Mouse (Mus musculus) layer of hippocampus, postnatal 14 days (tissue): ENCODE data around the gene Alkbh2. TPM values are rescaled to one million over a fixed set of nuclear protein-coding genes. Genes with fewer than 3 reads are reported as not detected.

ENCODE experiments used
- DNase-seq, 2 experiments: peaks; one replicate each; pipeline ENCODE4 v3.0.0; 2021 to 2022; ENCODE audit warnings: low spot score in 2 of 2, mixed read lengths in 1 of 2
- total RNA-seq, 2 experiments: library from RNA; stranded (reverse); gene quantifications; 2 replicates each; pipeline ENCODE4 v1.2.3; 2021

Gene Alkbh2
- total RNA-seq, 2 experiments from 2014 or later = 3.5 to 5.6 TPM

DNA sequence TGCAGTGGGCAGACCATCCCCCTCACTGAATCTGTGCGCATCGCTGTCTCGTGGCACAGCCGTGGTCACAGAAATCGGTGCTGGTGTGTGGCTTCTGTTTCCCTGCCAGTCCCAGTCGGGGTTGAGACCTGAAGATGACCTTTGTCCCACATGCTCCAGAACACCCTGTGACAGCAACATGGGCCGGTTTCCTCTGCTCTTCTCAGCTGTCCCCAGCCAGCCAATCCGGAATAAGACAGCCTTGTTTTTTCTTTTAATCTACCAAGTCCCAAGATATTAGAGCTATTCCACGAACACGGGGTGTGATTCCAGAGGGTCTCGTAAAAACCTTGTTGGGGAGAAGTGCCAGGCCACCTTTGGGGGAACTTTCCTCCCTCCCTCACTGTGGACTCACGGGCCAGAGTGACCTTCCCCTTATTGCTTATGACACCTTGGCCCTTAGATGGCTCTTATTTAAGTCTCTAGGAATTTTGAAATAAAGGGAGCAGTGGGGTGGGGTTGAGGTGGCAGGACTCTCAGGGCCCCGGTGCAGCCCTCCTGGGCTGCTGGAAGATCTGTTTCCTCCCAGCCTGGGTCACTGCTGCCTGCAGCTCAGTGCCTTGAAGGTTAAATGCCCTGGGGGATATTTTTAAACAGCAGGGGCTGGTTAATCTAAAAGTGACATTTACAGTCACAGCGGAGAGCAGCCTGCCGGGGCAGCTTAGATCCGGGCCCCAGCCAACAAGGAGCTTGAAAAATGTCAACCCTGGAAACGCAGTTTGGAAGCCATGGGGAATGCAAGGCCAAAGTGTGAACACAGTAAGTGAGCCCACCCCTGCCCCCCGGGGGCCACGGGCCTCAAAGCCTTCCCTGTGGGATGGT lies 18.2 kb upstream of the Alkbh2 start, which contains the start of gene Acacb:
Gene Acacb, plus strand, starts transcription at position 508 of the 861 bp plus-strand sequence.
- no peak for DNase-seq

GRCm38 (mm10) chr5:114139175-114139574 lies 11.2 kb upstream of the Alkbh2 start:
- DNase-seq = peak; percentile 62 to 85

GRCm38 (mm10) chr5:114138277-114139164 lies 10.5 kb upstream of the Alkbh2 start:
- no peak for DNase-seq

DNA sequence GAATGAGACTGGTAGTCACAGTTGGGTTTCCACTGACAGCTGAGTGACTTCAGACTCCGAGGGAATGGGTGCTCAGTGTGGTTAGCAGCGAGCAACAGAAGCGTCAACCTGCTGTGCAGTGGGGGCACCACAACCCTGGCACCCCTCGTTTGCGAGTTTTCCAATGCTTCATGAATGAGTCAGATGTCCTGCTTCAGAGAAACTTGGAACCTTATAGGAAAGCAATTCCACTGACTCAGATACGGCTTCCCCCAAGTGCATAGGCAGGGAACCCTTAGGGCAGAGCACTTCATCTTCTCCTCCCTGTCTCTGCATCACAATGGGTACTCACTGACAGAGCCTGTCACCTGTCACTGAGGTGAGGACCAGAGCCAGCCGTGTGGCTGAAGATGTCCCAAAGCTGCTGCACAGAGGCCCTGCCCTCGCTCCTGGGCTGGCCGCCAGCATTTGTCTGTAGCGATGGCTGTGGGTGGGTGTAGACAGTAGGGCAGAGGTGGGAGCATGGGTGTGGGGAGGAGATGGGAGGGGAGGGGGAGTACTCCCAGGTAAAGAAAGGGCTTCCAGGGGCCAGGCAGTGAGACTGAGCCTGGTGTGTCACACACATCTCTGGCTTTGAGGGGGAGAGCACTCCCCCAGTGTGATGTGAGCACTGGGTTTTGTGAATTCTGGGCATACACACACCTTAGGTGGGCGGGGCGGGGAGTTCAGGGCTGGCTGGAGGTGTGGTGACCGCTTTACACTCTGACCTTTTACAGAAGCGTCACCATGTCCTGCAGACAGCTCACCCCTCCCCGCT lies 9.7 kb upstream of the Alkbh2 start:
- no peak for DNase-seq

- no peak for DNase-seq
Measured at GRCm38 (mm10) chr5:114135516-114135915, 7.5 kb upstream of the Alkbh2 start.

DNA sequence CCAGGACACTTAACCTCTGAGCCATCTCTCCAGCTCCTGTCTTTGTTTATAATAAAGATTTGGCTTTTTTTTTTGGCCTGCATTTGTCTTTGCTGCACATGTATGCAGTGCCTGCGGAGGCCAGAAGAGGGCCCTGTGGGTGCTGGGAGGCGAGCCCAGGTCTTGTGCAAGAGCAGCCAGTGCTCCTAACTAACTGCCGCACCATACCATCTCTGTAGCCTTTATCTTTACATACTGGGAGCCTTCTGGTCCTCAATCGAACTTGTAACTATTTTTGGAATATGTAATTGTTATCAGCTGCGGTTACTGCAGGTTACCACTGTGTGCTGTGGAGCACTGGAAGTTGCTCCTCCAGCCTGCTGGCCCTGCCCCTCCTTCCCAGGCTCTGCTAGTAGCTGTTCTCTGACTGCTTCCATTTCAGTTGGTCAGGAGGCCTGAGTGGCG lies 6.1 kb upstream of the Alkbh2 start:
- DNase-seq = peak; percentile 35 to 47

- no peak for DNase-seq
Measured at GRCm38 (mm10) chr5:114132841-114133240, 4.8 kb upstream of the Alkbh2 start.

GRCm38 (mm10) chr5:114131521-114131840 lies 3.5 kb upstream of the Alkbh2 start:
- DNase-seq = peak in 1 of 2 experiments; percentile 20

GRCm38 (mm10) chr5:114130698-114131520 lies 2.9 kb upstream of the Alkbh2 start:
- peak; percentile 93 to 95 for DNase-seq

GRCm38 (mm10) chr5:114130211-114130605 lies 2.2 kb upstream of the Alkbh2 start, which contains the start of gene Ung:
Ung (plus strand) TSS chr5:114130386.
- peak in 1 of 2 experiments; percentile 30 for DNase-seq

DNA sequence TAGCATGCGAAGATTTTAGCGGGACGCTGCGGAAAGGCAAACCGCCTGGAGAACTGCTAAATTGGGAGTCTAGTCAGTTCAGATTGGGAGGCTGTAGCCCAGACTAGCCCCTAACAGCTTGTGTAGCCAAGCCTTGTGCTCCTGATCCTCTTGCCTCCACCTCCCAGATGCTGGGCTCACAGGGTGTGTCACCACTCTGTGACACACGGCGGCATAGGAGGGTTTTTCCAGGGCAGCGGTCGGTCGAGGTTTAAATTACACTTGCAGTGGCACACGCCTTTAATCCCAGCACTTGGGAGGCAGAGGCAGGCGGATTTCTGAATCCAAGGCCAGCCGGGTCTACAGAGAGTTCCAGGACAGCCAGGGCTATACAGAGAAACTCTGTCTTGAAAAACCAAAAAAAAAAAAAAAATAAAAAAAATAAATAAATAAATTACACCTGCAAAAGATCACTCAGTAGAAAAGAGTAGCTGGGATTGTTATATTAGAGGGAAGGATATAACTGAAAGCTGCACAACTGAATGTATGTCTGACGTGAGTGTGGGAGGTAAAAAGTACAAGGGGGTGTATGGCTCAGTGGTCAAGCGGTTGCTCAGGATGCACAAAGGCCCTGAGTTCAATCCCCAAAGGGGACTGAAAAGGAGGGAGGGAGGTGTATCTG lies 1.7 kb upstream of the Alkbh2 start:
- DNase-seq = no peak

- no peak for DNase-seq
Measured at GRCm38 (mm10) chr5:114126499-114127244, 1.3 kb downstream of the Alkbh2 start.

GRCm38 (mm10) chr5:114126008-114126407 lies 2.0 kb downstream of the Alkbh2 start:
- DNase-seq = no peak

DNA sequence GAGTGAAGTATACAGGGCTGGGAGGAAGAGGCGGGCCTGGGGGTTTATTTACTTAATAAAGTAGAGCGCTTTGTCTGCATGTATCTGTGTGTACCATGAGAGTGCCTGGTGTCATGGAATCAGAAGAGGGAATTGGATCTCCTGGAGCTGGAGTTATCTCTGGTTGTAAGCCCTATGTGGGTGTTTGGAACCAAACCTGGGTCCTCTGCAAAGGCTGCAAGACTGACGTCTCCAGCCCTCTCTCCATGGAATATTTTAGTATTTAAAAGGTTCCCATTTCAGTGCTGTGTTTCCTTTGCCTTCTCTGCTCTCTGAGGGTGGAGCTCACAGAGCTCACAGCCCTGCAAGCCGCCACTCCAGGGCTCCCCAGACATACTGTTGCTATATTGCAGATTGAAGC lies 8.2 kb downstream of the Alkbh2 start:
- no peak for DNase-seq

- no peak for DNase-seq
Measured at GRCm38 (mm10) chr5:114116586-114116985, 11.4 kb downstream of the Alkbh2 start.

GRCm38 (mm10) chr5:114115030-114115429 lies 13.0 kb downstream of the Alkbh2 start:
- no peak for DNase-seq

DNA sequence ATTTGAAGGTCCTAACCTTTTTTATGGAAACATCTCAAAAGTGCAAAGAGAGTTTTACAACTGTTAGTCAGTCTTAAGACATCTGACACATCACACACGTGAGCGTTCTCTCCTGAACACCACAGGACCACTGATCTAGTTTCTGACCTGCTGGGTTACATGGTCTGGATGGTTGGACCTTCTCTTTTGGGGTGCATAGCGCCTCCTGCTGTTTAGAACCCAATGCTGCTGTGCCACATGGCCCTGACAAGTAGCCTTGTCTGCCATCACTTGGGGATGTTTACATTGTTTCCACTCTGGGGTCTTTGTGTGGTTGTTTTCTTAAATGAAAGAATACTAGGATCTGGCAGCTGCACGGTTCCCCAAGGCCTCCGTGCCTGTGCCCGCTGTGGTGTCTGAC lies 14.7 kb downstream of the Alkbh2 start:
- no peak for DNase-seq

DNA sequence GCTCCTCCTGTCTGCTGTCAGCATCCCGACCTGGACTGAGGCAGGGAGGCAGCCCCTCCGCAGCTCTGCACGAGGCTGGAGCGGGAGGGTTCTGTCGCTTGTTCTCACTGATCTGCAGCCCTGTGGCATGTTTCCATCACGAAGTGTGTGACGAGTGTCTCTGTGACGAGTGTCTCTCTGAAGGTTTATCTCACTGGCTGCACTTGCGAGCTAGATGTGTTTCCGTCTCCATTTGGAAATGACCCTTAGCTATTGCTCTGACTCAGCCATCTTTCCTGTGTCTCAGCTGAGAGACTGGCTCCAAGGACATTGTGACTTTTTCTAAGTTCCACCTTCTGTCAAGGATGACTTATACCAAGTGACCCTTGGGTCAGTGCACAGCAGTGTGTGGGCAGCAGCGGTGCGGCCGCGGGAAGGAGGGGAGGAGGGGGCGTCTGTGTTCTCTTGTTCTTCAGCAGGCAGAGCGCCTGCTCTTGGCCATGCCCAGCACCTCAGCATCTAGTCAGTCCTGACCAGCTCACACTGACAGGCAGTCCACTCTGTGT lies 21.6 kb downstream of the Alkbh2 start:
- no peak for DNase-seq

GRCm38 (mm10) chr5:114102807-114103206 lies 25.2 kb downstream of the Alkbh2 start:
- DNase-seq = no peak
